Mouse (Mus musculus): ENCODE data around the gene Gphb5.

DNA sequence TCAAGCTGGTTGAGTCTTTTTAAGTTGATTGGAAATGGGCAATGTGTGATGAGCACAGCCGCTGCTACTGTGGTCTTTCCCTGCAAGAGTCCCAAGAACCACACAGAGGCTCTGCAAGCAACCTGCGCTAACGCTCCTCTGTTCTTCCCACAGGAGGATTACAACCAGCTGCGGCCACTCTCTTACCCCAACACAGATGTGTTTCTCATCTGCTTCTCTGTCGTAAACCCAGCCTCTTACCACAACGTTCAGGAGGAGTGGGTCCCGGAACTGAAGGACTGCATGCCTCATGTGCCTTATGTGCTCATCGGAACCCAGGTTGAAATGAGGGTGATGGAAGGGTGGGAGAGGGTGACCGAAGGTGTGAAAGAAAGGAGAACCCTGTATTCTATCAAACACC lies 25.1 kb downstream of the Gphb5 start:
- TF ChIP-seq EP300 (IDR thresholded peaks at IDR 0.05; ENCODE audit: low read depth) (no peak), CTCF (IDR thresholded peaks at IDR 0.05; ENCODE audit: low read depth) (no peak)
